Mouse (Mus musculus): ENCODE measurements around the gene 4930558K02Rik. TPM values are rescaled to one million over a fixed set of nuclear protein-coding genes. Genes with fewer than 3 reads are reported as not detected.

Gene 4930558K02Rik
- polyA plus RNA-seq, 1 experiment from 2014 or later = not detected

Other genes starting within 250 kb of the 4930558K02Rik start
- not detected in 2 replicates for gene Fasl, start 191.1 kb downstream of the 4930558K02Rik start, polyA plus RNA-seq (2016; fragmentation: Nextera tagmentation; extraction: Ambion mirVana)
- 39.1 and 42.1 TPM in 2 replicates for gene Suco, start 103.0 kb downstream of the 4930558K02Rik start, polyA plus RNA-seq (2016; fragmentation: Nextera tagmentation; extraction: Ambion mirVana)
- 32.7 and 34.9 TPM in 2 replicates for gene Pigc, start 10.4 kb downstream of the 4930558K02Rik start, polyA plus RNA-seq (2016; fragmentation: Nextera tagmentation; extraction: Ambion mirVana)

Measured in midbrain, embryonic 12.5 days (tissue).